Mouse (Mus musculus): ENCODE measurements around the gene Spata2. TPM values are rescaled to one million over a fixed set of nuclear protein-coding genes. Genes with fewer than 3 reads are reported as not detected.
A peak's percentile ranks its signal among the peaks of the same experiment; 100 is the strongest.

Gene Spata2
- total RNA-seq, 2 experiments from 2014 or later, result 41.1 to 42.8 TPM

- DNase-seq (ENCODE audit: low spot score in 2 of 2), result no peak
Measured at GRCm38 (mm10) chr2:167512365-167512764, 19.7 kb upstream of the Spata2 start.

GRCm38 (mm10) chr2:167510485-167510884 is 17.8 kb upstream of the Spata2 start:
- no peak for DNase-seq (ENCODE audit: low spot score in 2 of 2)

GRCm38 (mm10) chr2:167508569-167508968 is 15.9 kb upstream of the Spata2 start:
- no peak for DNase-seq (ENCODE audit: low spot score in 2 of 2)

GRCm38 (mm10) chr2:167507719-167508385 is 15.2 kb upstream of the Spata2 start:
- no peak for DNase-seq (ENCODE audit: low spot score in 2 of 2)

GRCm38 (mm10) chr2:167506546-167507260 is 14.0 kb upstream of the Spata2 start:
- DNase-seq (ENCODE audit: low spot score in 2 of 2), result no peak

- no peak for DNase-seq (ENCODE audit: low spot score in 2 of 2)
Measured at GRCm38 (mm10) chr2:167505127-167505526, 12.4 kb upstream of the Spata2 start.

GRCm38 (mm10) chr2:167503896-167504349 is 11.2 kb upstream of the Spata2 start:
- peak; percentile 64 to 66 for DNase-seq (ENCODE audit: low spot score in 2 of 2)

GRCm38 (mm10) chr2:167503253-167503895 is 10.7 kb upstream of the Spata2 start:
- DNase-seq (ENCODE audit: low spot score in 2 of 2), result peak; percentile 87 to 89

GRCm38 (mm10) chr2:167502554-167503252 is 10.0 kb upstream of the Spata2 start:
- DNase-seq (ENCODE audit: low spot score in 2 of 2), result no peak

- DNase-seq (ENCODE audit: low spot score in 2 of 2), result peak; percentile 49 to 54
Measured at GRCm38 (mm10) chr2:167497272-167497671, 4.6 kb upstream of the Spata2 start.

- DNase-seq (ENCODE audit: low spot score in 2 of 2), result no peak
Measured at GRCm38 (mm10) chr2:167496437-167496836, 3.8 kb upstream of the Spata2 start.

GRCm38 (mm10) chr2:167491757-167492708 is 654 bp downstream of the Spata2 start, which contains the start of gene Rnf114:
TSS of gene Rnf114 (plus strand) at chr2:167492645.
- DNase-seq (ENCODE audit: low spot score in 2 of 2), result peak; percentile 53 to 55

GRCm38 (mm10) chr2:167490813-167491525 is 1.7 kb downstream of the Spata2 start:
- no peak for DNase-seq (ENCODE audit: low spot score in 2 of 2)

- no peak for DNase-seq (ENCODE audit: low spot score in 2 of 2)
Measured at GRCm38 (mm10) chr2:167487994-167488393, 4.7 kb downstream of the Spata2 start.

- DNase-seq (ENCODE audit: low spot score in 2 of 2), result no peak
Measured at GRCm38 (mm10) chr2:167487551-167487950, 5.1 kb downstream of the Spata2 start.

- no peak for DNase-seq (ENCODE audit: low spot score in 2 of 2)
Measured at GRCm38 (mm10) chr2:167486573-167486972, 6.1 kb downstream of the Spata2 start.

- peak; percentile 63 to 67 for DNase-seq (ENCODE audit: low spot score in 2 of 2)
Measured at GRCm38 (mm10) chr2:167485501-167486377, 6.9 kb downstream of the Spata2 start.

- no peak for DNase-seq (ENCODE audit: low spot score in 2 of 2)
Measured at GRCm38 (mm10) chr2:167484932-167485331, 7.8 kb downstream of the Spata2 start.
